Mouse (Mus musculus) megakaryocyte, embryonic 14.5 days (primary cell): ENCODE data around the gene Rps6ka5. TPM values are rescaled to one million over a fixed set of nuclear protein-coding genes. Genes with fewer than 3 reads are reported as not detected.

Experiments
- H3K27me3 ChIP-seq: replicated peaks from 2 replicates; pipeline ENCODE3; 2012; ENCODE audit warnings: inconsistent platforms
- H3K36me3 ChIP-seq: replicated peaks from 2 replicates; pipeline ENCODE3; 2012; ENCODE audit warnings: low read length, inconsistent platforms, mixed read lengths
- H3K4me1 ChIP-seq: 2 replicates; pipeline ENCODE4 v1.6.1; 2012; ENCODE audit warnings: inconsistent platforms
- H3K4me3 ChIP-seq: replicated peaks from 2 replicates; pipeline ENCODE3; 2012; ENCODE audit warnings: moderate library complexity, mild to moderate bottlenecking, inconsistent platforms
- H3K9me3 ChIP-seq: 2 replicates; pipeline ENCODE4 v1.6.1; 2012; ENCODE audit warnings: inconsistent platforms
- FLI1 ChIP-seq: IDR thresholded peaks from 2 replicates; pipeline ENCODE4 v1.6.1; 2012; ENCODE audit warnings: low read length, inconsistent platforms, mixed read lengths
- GATA1 ChIP-seq: IDR thresholded peaks from 3 replicates; pipeline ENCODE4 v1.6.1; 2012; ENCODE audit warnings: mixed read lengths, low read length, inconsistent platforms, borderline replicate concordance
- polyA plus RNA-seq: library from polyadenylated mRNA; stranded (reverse); fragments of >175 nt; gene quantifications from 2 replicates; pipeline ENCODE4 v1.2.3, GENCODE M21; 2012; ENCODE audit warnings: low replicate concordance; ENCODE audit not compliant: insufficient read depth

Gene Rps6ka5
- polyA plus RNA-seq, 1 experiment: 1.3 TPM

GRCm38 (mm10) chr12:100529172-100529571 lies 197.6 kb downstream of the Rps6ka5 start:
- no peaks in the 10 kb centered on the region for H3K27me3 ChIP-seq
- H3K9me3 ChIP-seq: peaks cover 10% of the 10 kb centered on the region
- H3K36me3 ChIP-seq: peaks cover 13% of the 10 kb centered on the region
- H3K4me1 ChIP-seq: peaks cover 91% of the 10 kb centered on the region
- TF ChIP-seq GATA1 (no peak), FLI1 (no peak)
- H3K4me3 ChIP-seq: no peak overlapping the region

GRCm38 (mm10) chr12:100528246-100528645 lies 198.5 kb downstream of the Rps6ka5 start:
- Histone ChIP-seq H3K4me3 (peak overlapping the region; percentile 80), H3K9me3 (peaks cover 14% of the 10 kb centered on the region), H3K4me1 (peaks cover 85% of the 10 kb centered on the region), H3K36me3 (peaks cover 18% of the 10 kb centered on the region), H3K27me3 (no peaks in the 10 kb centered on the region)
- TF ChIP-seq FLI1: no peak

- peaks cover 14% of the 10 kb centered on the region for H3K9me3 ChIP-seq
- peak overlapping the region; percentile 10 for H3K4me3 ChIP-seq
- TF ChIP-seq FLI1 (no peak), GATA1 (no peak)
- H3K36me3 ChIP-seq: peaks cover 20% of the 10 kb centered on the region
- H3K4me1 ChIP-seq: peaks cover 84% of the 10 kb centered on the region
- H3K27me3 ChIP-seq: no peaks in the 10 kb centered on the region
Measured at GRCm38 (mm10) chr12:100527753-100528152, 199.0 kb downstream of the Rps6ka5 start.

- Histone ChIP-seq H3K9me3 (peaks cover 14% of the 10 kb centered on the region), H3K27me3 (no peaks in the 10 kb centered on the region), H3K4me3 (no peak overlapping the region), H3K36me3 (peaks cover 20% of the 10 kb centered on the region), H3K4me1 (peaks cover 84% of the 10 kb centered on the region)
- TF ChIP-seq GATA1: no peak
- TF ChIP-seq FLI1: no peak
Measured at GRCm38 (mm10) chr12:100527241-100527640, 199.5 kb downstream of the Rps6ka5 start.

- no peak for TF ChIP-seq FLI1
- TF ChIP-seq GATA1: no peak
- Histone ChIP-seq H3K4me1 (peaks cover 86% of the 10 kb centered on the region), H3K27me3 (no peaks in the 10 kb centered on the region)
Measured at GRCm38 (mm10) chr12:100525939-100526338, 200.8 kb downstream of the Rps6ka5 start.

GRCm38 (mm10) chr12:100520794-100521186 lies 206.0 kb downstream of the Rps6ka5 start, which contains the start of gene Ttc7b:
Gene Ttc7b (minus strand): TSS chr12:100520826.
- H3K4me3 ChIP-seq: peak within 1 kb of the TSS; percentile 98
- peaks cover 80% of the 10 kb centered on the region for H3K4me1 ChIP-seq
- no peak for TF ChIP-seq GATA1
- no peak for TF ChIP-seq FLI1
- no peaks in the 10 kb centered on the region for H3K27me3 ChIP-seq
- peaks cover 41% of the 10 kb centered on the region for H3K36me3 ChIP-seq
- H3K9me3 ChIP-seq: peaks cover 4% of the 10 kb centered on the region

More at GRCm38 (mm10) chr12:100525939-100526338, 200.8 kb downstream of the Rps6ka5 start:
- Histone ChIP-seq H3K9me3 (peaks cover 14% of the 10 kb centered on the region), H3K4me3 (no peak overlapping the region), H3K36me3 (peaks cover 18% of the 10 kb centered on the region)

GRCm38 (mm10) chr12:100520077-100520793 lies 206.5 kb downstream of the Rps6ka5 start:
- H3K36me3 ChIP-seq: peaks cover 45% of the 10 kb centered on the region
- peak overlapping the region; percentile 98 for H3K4me3 ChIP-seq
- H3K27me3 ChIP-seq: no peaks in the 10 kb centered on the region
- TF ChIP-seq FLI1 (no peak), GATA1 (no peak)
- peaks cover 4% of the 10 kb centered on the region for H3K9me3 ChIP-seq
- peaks cover 80% of the 10 kb centered on the region for H3K4me1 ChIP-seq

- Histone ChIP-seq H3K36me3 (peaks cover 48% of the 10 kb centered on the region), H3K27me3 (no peaks in the 10 kb centered on the region), H3K9me3 (peaks cover 4% of the 10 kb centered on the region), H3K4me1 (peaks cover 80% of the 10 kb centered on the region), H3K4me3 (peak overlapping the region; percentile 98)
- TF ChIP-seq GATA1: no peak
Measured at GRCm38 (mm10) chr12:100519684-100520076, 207.1 kb downstream of the Rps6ka5 start.

GRCm38 (mm10) chr12:100517371-100517770 lies 209.4 kb downstream of the Rps6ka5 start:
- no peak for TF ChIP-seq FLI1
- peaks cover 92% of the 10 kb centered on the region for H3K4me1 ChIP-seq

GRCm38 (mm10) chr12:100516161-100516838 lies 210.5 kb downstream of the Rps6ka5 start:
- H3K9me3 ChIP-seq: peaks cover under 1% of the 10 kb centered on the region
- TF ChIP-seq FLI1 (no peak), GATA1 (no peak)
- no peak overlapping the region for H3K4me3 ChIP-seq

More at GRCm38 (mm10) chr12:100517371-100517770, 209.4 kb downstream of the Rps6ka5 start:
- Histone ChIP-seq H3K4me3 (peak overlapping the region; percentile 50), H3K36me3 (peaks cover 63% of the 10 kb centered on the region), H3K9me3 (no peaks in the 10 kb centered on the region), H3K27me3 (no peaks in the 10 kb centered on the region)

More at GRCm38 (mm10) chr12:100516161-100516838, 210.5 kb downstream of the Rps6ka5 start:
- Histone ChIP-seq H3K27me3 (no peaks in the 10 kb centered on the region), H3K4me1 (peaks cover 92% of the 10 kb centered on the region), H3K36me3 (peaks cover 73% of the 10 kb centered on the region)
